Mouse (Mus musculus): ENCODE results near the gene Cfap58. TPM values are rescaled to one million over a fixed set of nuclear protein-coding genes. Genes with fewer than 3 reads are reported as not detected.

Cfap58 gene
- polyA plus RNA-seq (2012), result not detected in 2 replicates

GRCm38 (mm10) chr19:47937443-47938406, at the start of gene Cfap58:
Gene Cfap58 (plus strand): TSS chr19:47937675.
- Histone ChIP-seq H3K36me3 (ENCODE audit: control insufficient read depth) (no peaks in the 10 kb centered on the region), H3K4me1 (ENCODE audit: control insufficient read depth) (peaks cover 7% of the 10 kb centered on the region), H3K27me3 (ENCODE audit: control insufficient read depth) (peaks cover 31% of the 10 kb centered on the region), H3K9me3 (ENCODE audit: control insufficient read depth, low read length) (no peaks in the 10 kb centered on the region), H3K4me3 (replicated peaks) (peak within 1 kb of the TSS; percentile 10)
- TF ChIP-seq TAL1 (IDR thresholded peaks at IDR 0.05; ENCODE audit: low read length) (no peak), GATA1 (IDR thresholded peaks at IDR 0.05; ENCODE audit: low read length) (no peak)

- H3K4me3 ChIP-seq (replicated peaks), result no peak overlapping the region
- H3K36me3 ChIP-seq (ENCODE audit: control insufficient read depth), result no peaks in the 10 kb centered on the region
- TF ChIP-seq TAL1 (IDR thresholded peaks at IDR 0.05; ENCODE audit: low read length) (no peak), GATA1 (IDR thresholded peaks at IDR 0.05; ENCODE audit: low read length) (no peak)
- no peaks in the 10 kb centered on the region for H3K9me3 ChIP-seq (ENCODE audit: control insufficient read depth, low read length)
- no peaks in the 10 kb centered on the region for H3K27me3 ChIP-seq (ENCODE audit: control insufficient read depth)
- no peaks in the 10 kb centered on the region for H3K4me1 ChIP-seq (ENCODE audit: control insufficient read depth)
Measured at GRCm38 (mm10) chr19:47888037-47888436, 49.4 kb upstream of the Cfap58 start.

- no peaks in the 10 kb centered on the region; the same call in 1 of the 2 replicates for H3K4me1 ChIP-seq (ENCODE audit: control insufficient read depth)
- H3K9me3 ChIP-seq (ENCODE audit: control insufficient read depth, low read length), result no peaks in the 10 kb centered on the region
- TF ChIP-seq GATA1 (IDR thresholded peaks at IDR 0.05; ENCODE audit: low read length), result no peak
- H3K27me3 ChIP-seq (ENCODE audit: control insufficient read depth), result no peaks in the 10 kb centered on the region
- H3K36me3 ChIP-seq (ENCODE audit: control insufficient read depth), result peaks cover 12% of the 10 kb centered on the region
- no peak overlapping the region for H3K4me3 ChIP-seq (replicated peaks)
Measured at GRCm38 (mm10) chr19:47890489-47891130, 46.9 kb upstream of the Cfap58 start.

- Histone ChIP-seq H3K36me3 (ENCODE audit: control insufficient read depth) (peaks cover 23% of the 10 kb centered on the region), H3K4me1 (ENCODE audit: control insufficient read depth) (no peaks in the 10 kb centered on the region; the same call in 1 of the 2 replicates), H3K9me3 (ENCODE audit: control insufficient read depth, low read length) (no peaks in the 10 kb centered on the region), H3K4me3 (replicated peaks) (no peak overlapping the region), H3K27me3 (ENCODE audit: control insufficient read depth) (no peaks in the 10 kb centered on the region)
- TF ChIP-seq TAL1 (IDR thresholded peaks at IDR 0.05; ENCODE audit: low read length) (no peak), GATA1 (IDR thresholded peaks at IDR 0.05; ENCODE audit: low read length) (no peak)
Measured at GRCm38 (mm10) chr19:47891562-47892312, 45.7 kb upstream of the Cfap58 start.

GRCm38 (mm10) chr19:47893092-47893491, 44.4 kb upstream of the Cfap58 start:
- peaks cover 37% of the 10 kb centered on the region for H3K36me3 ChIP-seq (ENCODE audit: control insufficient read depth)
- H3K4me3 ChIP-seq (replicated peaks), result no peak overlapping the region
- no peaks in the 10 kb centered on the region for H3K27me3 ChIP-seq (ENCODE audit: control insufficient read depth)
- H3K9me3 ChIP-seq (ENCODE audit: control insufficient read depth, low read length), result no peaks in the 10 kb centered on the region
- no peak for TF ChIP-seq TAL1 (IDR thresholded peaks at IDR 0.05; ENCODE audit: low read length)
- peaks cover 11% of the 10 kb centered on the region for H3K4me1 ChIP-seq (ENCODE audit: control insufficient read depth)

GRCm38 (mm10) chr19:47898472-47899079, 38.9 kb upstream of the Cfap58 start:
- H3K36me3 ChIP-seq (ENCODE audit: control insufficient read depth), result peaks cover 40% of the 10 kb centered on the region

GRCm38 (mm10) chr19:47900012-47900411, 37.5 kb upstream of the Cfap58 start:
- Histone ChIP-seq H3K9me3 (ENCODE audit: control insufficient read depth, low read length) (no peaks in the 10 kb centered on the region), H3K36me3 (ENCODE audit: control insufficient read depth) (peaks cover 39% of the 10 kb centered on the region)
- TF ChIP-seq TAL1 (IDR thresholded peaks at IDR 0.05; ENCODE audit: low read length) (no peak), GATA1 (IDR thresholded peaks at IDR 0.05; ENCODE audit: low read length) (no peak)

More at GRCm38 (mm10) chr19:47898472-47899079, 38.9 kb upstream of the Cfap58 start:
- H3K4me3 ChIP-seq (replicated peaks), result no peak overlapping the region
- no peaks in the 10 kb centered on the region for H3K9me3 ChIP-seq (ENCODE audit: control insufficient read depth, low read length)
- H3K27me3 ChIP-seq (ENCODE audit: control insufficient read depth), result no peaks in the 10 kb centered on the region
- peaks cover 38% of the 10 kb centered on the region for H3K4me1 ChIP-seq (ENCODE audit: control insufficient read depth)
- no peak for TF ChIP-seq GATA1 (IDR thresholded peaks at IDR 0.05; ENCODE audit: low read length)
- TF ChIP-seq TAL1 (IDR thresholded peaks at IDR 0.05; ENCODE audit: low read length), result no peak

GRCm38 (mm10) chr19:47900558-47900957, 36.9 kb upstream of the Cfap58 start:
- H3K9me3 ChIP-seq (ENCODE audit: control insufficient read depth, low read length), result no peaks in the 10 kb centered on the region
- H3K27me3 ChIP-seq (ENCODE audit: control insufficient read depth), result no peaks in the 10 kb centered on the region
- H3K36me3 ChIP-seq (ENCODE audit: control insufficient read depth), result peaks cover 37% of the 10 kb centered on the region
- no peak overlapping the region for H3K4me3 ChIP-seq (replicated peaks)
- peaks cover 45% of the 10 kb centered on the region for H3K4me1 ChIP-seq (ENCODE audit: control insufficient read depth)
- TF ChIP-seq GATA1 (IDR thresholded peaks at IDR 0.05; ENCODE audit: low read length) (no peak), TAL1 (IDR thresholded peaks at IDR 0.05; ENCODE audit: low read length) (no peak)

More at GRCm38 (mm10) chr19:47900012-47900411, 37.5 kb upstream of the Cfap58 start:
- no peaks in the 10 kb centered on the region for H3K27me3 ChIP-seq (ENCODE audit: control insufficient read depth)
- peaks cover 40% of the 10 kb centered on the region for H3K4me1 ChIP-seq (ENCODE audit: control insufficient read depth)
- H3K4me3 ChIP-seq (replicated peaks), result no peak overlapping the region

Data from erythroblast, embryonic 14.5 days (primary cell).